Mouse (Mus musculus) gastrocnemius, postnatal 4 days (tissue): ENCODE measurements around the gene Ptpn9. TPM values are rescaled to one million over a fixed set of nuclear protein-coding genes. Genes with fewer than 3 reads are reported as not detected.
A peak's percentile ranks its signal among the peaks of the same experiment; 100 is the strongest.
"Not testable (repeated sequence)": the region's sequence is repeated elsewhere in the genome, so short reads cannot be mapped to it uniquely, and the experiment has no call there.

Source experiments
- DNase-seq, 2 experiments: peaks; one replicate each; pipeline ENCODE4 v3.0.0; 2021 to 2022; ENCODE audit warnings: low spot score in 2 of 2, mixed read lengths in 2 of 2
- long read RNA-seq, 2 experiments: library from polyadenylated mRNA; stranded (forward); transcript quantifications; one replicate each; pipeline ENCODE4 v2.0.0; 2021
- total RNA-seq, 2 experiments: library from RNA; stranded (reverse); gene quantifications; 2 replicates each; pipeline ENCODE4 v1.2.3; 2021

The Ptpn9 gene
- total RNA-seq, result 10 to 100 TPM; 21.8 to 22.2 TPM
- long read RNA-seq, experiment 1, full-length matches to known transcripts, result 28 of 33 reads
- long read RNA-seq, experiment 1, partial matches to known transcripts, result 1 of 33 reads
- long read RNA-seq, experiment 1, other reads (novel, unspliced or antisense), result 4 of 33 reads
- long read RNA-seq, experiment 2, full-length matches to known transcripts, result 40 of 49 reads
- long read RNA-seq, experiment 2, partial matches to known transcripts, result 3 of 49 reads
- long read RNA-seq, experiment 2, other reads (novel, unspliced or antisense), result 6 of 49 reads

DNA sequence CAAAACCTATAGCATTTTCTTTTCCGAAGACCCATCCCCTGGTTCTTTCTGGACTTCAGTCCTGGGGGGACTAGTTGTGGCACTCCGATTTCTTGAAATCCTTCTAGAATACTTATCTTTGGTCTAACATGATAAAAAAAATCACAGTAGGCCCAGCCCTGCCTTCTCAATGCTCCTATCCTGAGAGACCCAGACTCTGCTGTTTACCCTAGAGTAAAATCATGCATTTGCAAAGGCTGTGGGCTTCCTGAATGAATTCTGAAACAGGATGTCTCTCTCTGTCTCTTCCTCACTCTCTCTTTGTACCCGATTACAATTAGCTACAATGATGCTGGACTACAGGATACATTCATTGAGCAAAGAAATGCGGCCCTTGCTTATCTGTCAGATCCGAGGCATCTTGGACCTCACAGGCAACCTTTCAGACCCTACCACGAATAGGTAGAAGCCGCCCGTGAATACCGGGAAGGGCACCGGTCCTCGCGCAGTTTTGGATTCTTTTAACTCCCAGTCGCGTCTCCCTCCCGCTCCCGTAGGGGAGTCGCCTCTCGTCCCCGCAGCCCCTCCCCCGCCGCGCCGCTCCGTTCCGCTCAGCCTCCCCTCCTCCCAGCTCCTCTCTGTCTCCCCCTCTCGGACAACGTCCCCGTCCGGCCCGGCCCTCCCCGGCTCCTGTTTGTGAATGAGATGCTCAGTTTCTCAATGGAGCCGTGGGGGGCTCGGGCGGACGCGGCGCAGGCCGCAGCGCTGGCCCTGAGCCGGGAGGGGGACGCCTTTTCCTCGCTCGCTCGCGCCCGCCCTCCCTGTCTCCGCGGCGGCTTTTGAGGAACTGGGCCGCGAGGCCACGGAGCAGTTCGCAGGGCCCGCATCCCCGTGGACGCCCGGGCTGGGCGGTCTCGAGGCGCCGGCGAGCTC is at the start of gene Ptpn9:
Gene Ptpn9, plus strand, starts transcription at position 638 of the 912 bp plus-strand sequence.
- DNase-seq, result peak; percentile 86 to 92

DNA sequence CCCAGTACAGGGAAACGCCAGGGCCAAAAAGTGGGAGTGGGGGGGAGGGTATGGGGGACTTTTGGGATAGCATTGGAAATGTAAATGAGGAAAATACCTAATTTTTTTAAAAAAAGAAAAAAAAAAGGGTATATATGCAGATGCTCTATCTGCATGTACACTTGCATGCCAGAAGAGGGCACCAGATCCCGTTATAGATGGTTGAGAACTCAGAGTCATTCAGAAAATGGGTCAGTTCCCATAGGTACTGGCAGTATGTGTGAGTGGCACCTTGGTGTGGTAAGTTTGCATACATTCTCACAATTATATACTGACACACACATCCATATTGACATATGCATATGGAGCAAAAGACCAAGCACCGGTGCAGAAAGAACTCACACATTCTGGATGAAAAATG is 47.2 kb upstream of the Ptpn9 start:
- DNase-seq, result peak in 1 of 2 experiments; percentile 28

DNA sequence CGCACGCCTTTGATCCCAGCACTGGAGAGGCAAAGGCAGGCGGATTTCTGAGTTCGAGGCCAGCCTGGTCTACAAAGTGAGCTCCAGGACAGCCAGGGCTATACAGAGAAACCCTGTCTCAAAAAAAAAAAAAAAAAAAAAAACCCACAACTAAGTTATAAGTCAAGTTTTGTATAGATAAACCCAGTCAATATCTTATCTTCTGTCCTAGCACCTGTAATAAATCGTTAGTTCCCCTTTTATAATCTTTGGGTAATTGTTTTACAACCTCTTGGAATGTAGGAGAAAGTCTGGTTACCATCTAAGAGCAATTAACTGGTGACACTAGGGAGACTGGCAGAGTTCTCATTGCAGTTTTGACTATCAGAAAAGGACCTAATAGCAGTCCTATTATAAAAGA is 46.0 kb upstream of the Ptpn9 start:
- DNase-seq, result not testable (repeated sequence)

DNA sequence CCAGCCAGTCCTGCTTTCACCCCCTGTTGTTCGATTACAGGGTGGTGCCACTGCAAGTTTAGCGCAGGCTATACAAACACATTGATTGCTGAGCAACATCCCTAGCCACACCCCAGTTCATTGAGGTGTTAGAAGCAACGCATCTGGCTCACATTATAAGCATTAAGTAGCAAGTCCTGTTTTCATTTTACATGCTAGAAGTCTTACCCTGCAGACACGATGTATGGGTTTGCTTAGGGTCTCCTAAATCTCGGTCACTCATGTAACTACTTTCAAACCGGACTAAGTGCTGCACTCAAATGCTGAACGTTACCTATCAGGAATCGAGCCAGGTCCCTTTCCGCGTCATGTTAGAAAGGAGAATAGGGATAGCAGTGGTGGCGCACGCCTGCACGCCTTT is 45.0 kb upstream of the Ptpn9 start:
- DNase-seq, result no peak

DNA sequence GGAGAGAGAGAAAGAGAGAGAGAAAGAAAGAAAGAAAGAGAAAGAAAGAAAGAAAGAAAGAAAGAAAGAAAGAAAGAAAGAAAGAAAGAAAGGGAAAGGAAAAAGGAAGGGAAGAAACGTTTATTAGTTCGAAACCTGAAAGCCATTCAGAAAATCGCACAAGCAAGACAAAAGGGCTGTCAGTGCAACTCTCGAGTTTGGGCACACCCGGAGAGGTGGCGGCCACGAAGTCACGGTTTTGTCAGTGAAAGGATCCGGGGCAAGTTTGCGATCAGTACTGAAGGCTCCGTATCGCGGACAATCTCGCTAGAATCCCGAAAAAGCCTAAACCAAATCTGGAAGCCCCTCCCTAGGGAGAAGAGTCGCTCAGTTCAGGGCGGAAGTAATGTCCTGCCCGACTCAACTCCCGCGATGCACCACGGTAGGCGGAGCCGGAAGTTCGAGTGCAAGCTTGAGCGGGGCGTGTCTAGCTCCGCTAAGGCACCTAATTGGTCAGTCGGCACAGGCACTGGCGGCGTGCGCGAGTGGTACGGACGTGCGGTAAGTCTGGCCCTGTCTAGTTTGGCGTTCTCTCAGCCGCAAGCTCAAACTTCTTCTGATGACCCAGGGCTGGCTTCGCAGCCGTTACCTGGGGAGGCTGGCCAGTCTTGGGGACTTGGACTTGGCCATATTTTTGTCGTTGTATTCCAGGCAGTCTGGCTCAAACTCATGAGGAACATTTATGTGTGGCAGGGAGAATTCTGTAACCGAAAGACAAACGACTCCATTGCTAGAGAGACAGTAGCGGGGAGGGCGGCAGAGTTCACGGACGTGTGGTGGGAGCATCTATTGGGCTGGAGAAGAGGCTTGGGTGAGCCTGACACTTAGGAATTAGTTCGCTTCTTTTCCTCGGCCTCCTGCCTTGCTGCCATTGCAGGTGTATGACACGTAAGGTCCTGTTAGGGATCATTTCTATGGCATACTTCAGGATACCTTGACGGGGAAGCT is 44.0 kb upstream of the Ptpn9 start, which contains the start of gene Snupn:
Gene Snupn, plus strand, starts transcription at position 465 of the 987 bp plus-strand sequence.
- peak; percentile 90 to 98 for DNase-seq

DNA sequence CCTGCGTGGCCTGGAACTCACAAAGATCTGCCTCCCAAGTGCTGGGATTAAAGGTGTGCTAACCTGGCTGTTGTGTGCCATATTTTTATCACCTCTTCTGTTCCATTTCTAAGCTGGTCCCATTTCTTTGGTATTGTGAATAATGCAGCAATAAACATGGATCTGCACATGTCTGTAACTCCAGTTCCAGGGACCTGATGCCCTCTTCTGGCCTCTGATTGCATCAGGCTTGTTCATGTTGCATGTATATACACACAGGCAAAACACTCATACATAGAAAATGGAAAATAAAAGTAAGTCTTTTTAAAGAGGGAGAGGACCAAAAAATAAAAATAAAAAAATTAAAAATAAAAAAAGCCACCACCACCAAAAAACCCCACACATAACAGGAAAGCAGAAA is 41.2 kb upstream of the Ptpn9 start:
- DNase-seq, result no peak

DNA sequence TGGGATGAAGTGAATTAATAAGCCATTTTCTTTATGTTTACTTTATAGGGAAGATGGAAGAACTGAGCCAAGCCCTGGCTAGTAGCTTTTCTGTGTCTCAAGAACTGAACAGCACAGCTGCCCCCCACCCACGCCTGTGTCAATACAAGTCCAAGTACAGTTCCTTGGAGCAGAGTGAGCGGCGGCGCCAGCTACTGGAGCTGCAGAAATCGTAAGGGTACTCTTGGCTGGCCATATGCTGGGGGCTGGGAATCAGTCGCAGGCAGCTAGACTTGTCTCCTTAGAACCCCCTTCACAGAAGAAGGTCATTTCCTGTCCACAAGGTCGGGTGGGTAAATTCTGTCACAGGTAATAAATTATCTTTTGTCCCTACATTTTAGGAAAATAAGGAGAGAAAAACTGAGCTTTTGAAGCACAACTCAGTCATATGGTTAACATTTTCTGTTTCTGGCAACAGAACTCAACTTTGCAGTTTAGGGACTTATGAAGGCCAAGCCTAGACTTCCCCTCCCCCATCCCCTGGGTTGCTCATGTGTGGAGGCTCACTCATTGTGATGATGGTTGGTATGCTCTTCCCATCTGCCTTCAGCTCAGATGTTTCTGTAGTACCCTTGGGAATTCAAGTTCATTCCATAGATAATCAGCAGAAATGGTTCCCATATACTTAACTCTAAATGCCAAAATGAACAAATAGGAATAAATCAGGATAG is 37.6 kb upstream of the Ptpn9 start:
- DNase-seq, result peak in 1 of 2 experiments; percentile 28

DNA sequence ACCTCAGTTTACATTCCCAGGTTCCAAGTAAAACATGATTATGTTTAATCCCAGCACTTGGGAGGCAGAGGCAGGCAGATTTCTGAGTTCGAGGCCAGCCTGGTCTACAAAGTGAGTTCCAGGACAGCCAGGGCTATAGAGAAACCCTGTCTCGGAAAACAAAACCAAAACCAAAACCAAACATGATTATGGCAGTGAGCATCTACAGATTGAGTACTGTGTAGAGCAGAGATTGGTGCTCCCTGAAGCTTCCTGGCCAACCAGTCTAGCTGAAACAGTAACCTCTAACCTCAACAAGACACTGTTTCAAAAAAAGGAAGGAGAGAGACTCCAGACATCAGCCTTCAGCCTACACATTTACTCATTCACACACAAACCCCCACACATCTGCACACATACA is 36.0 kb upstream of the Ptpn9 start:
- no peak for DNase-seq

DNA sequence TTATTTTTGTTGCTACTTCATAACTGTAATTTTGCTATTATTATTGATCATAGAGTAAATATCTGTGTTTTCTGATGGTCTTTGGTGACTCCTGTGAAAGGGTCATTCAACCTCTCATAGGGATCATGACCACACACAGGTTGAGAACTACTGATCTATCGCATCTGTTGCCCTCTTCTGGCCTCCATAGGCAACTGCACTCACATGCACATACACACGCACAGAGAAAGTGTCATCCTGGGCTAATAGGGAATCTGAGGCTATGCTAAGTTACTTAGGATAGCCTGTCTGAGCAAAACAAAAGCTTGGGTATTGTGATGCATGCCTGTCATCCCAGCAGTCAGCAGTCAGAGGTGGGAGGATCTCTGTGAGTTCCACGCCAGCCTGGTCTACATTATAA is 33.1 kb upstream of the Ptpn9 start:
- no peak for DNase-seq

DNA sequence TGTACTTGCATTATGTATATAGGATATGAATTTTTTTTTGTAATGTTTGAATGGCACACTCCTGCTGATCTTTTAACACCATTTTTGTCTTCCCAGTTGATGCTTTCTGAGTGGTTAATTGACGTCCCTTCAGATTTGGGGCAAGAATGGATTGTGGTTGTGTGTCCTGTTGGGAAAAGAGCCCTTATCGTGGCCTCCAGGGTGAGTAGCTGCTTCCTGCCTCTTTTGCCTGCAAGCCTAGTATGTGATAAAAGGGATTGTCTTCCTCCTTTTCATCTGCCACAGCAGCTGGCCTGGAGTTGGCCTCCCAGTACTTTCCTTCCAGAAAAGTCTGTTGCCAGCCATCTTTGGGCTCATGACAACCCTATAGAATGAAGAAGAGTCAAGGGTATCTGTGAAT is 24.6 kb upstream of the Ptpn9 start:
- no peak for DNase-seq

DNA sequence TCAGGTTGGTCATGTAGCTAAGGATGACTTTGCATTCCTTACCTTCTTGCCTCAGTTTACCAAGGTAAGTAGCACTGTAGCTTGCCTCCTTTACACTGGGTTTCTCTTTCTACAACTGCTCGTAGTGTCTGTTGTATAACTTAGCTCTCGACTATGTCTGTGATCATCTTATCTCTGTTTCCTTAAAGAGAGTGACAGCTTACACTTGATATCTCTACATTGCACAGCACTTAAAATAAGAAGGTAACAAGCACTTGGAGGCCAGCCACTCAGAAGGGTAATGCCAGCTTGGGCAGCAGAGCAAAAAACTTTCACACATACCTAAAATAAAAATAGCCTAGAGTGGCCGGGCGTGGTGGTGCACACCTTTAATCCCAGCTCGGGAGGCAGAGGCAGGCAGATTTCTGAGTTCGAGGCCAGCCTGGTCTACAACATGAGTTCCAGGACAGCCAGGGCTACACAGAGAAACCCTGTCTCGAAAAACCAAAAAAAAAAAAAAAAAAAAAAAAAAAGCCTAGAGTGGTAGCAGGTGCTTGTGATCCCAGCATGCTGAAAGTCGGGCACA is 20.7 kb upstream of the Ptpn9 start:
- no peak for DNase-seq

DNA sequence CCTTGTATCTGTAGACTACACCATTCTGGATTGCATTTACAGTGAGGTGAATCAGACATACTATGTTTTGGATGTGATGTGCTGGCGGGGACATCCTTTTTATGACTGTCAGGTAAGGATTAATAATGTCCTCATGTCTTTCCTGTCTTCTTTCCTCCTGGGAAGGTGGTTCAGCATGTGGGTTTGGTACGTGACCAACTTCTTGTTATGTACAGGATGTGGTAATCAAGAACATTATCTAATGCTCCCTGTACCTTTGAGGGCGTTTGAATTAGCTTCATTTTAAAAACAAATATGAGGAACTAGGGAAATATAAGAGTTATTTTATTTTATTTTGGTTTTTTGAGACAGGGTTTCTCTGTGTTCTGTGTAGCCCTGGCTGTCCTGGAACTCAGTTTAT is 19.5 kb upstream of the Ptpn9 start:
- no peak for DNase-seq

DNA sequence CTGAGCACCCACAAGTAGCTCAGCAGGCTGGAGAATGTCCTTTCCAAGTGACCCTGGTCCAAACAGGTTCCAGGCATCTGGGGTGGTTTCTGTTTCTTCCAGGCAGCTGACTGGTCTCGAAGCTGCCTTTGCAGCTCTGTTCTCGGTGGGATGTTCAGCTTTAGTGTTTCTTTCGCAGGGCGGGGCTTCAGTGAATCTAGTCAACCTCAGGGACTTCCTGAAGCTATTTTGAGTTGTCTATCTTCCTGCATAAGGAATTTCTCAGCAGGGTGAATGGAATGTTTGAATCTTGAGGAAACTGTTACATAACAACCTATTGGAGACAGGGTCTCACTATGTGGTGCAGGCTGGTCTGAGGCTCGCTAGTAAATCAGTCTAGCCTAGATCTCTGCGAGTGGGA is 14.5 kb upstream of the Ptpn9 start:
- no peak for DNase-seq

DNA sequence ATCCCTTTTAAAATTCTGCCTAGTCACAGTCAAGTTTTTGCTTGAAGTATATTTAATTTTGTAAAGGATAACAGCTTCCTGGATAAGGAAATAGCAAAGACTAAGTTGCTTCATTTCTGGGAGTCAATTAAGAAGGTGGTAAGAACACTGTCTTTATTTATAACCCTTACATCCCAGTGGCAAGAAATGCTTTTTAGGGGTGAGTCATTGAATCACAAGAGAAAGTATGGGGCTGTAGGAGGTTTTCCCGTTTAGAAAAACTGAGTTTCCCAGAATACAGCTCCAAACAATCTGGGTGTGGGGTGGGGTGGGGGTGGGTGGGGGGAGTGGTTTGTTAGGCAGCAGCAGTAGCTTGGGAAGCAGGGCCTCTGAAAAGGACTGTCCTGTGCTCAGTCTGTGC is 13.2 kb upstream of the Ptpn9 start:
- no peak for DNase-seq

DNA sequence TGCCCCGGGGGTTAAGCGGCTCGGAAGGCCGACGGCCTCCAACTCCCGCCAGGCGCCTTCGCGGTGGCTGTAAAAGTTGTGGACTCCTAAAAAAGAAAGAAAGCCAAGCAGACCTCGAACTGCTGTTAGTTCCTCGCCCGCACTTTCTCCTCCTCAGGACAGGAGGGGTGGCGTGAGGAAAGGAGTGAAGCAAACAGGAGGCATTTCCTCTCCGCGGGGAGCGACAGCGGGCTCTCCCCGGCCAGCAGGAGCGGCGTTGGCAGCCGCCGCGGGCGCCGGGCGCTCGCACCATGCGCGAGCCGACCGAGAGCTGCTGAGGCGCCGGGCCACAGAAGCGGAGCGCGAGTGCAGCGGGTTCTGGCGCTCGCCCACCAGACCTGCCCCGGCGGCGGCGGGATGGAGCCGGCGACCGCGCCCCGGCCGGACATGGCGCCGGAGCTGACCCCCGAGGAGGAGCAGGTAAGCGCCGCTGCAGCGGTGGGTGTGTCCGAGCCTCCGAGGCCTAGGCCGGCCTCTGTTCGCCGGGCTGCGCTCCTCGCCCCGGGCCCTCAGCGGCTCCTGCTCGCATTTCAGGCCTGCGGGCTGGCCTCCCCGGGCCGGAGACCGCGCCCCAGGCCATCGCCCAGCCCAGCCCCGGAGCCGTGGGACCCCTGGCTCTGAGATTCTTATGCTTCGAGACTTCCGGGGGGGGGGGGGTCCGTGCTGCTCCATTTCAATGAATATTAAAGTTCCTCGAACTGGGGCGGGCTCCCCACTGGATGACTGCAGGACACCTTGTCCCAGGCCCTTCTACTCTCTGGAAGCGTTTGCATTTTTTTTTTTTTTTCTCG is 690 bp downstream of the Ptpn9 start:
- DNase-seq, result peak; percentile 43 to 72

DNA sequence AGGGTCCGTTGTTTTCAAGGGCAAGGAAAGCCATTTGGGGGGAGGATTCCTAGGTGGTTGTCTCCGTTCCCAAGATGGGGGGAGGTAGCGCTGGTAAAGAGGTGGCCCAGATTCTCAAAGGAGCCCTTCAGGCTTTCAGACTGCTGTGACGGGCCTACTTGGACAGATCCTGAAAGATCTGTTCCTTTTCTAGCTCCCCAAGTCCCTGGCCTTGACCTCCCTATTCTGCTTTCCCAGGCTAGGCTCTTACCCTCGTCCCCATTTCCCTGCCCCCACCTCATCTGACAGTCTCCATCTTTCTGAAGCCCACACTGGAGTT is 1.3 kb downstream of the Ptpn9 start:
- DNase-seq, result peak in 1 of 2 experiments; percentile 11

DNA sequence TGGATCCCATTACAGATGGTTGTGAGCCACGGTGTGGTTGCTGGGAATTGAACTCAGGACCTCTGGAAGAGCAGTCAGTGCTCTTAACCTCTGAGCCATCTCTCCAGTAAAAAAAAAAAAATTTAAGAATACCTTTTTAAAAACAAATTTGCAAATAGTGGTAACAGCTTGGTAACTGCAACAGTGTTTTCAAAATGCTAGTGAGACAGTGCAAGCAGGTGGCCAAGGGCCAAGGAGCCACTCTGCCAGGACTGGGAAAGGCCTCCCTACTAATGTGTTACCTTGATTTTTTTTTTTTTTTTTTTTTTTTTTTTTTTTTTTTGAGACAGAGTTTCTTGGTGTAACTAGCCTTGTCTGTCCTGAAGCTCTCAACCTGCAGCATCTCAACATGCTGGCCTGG is 2.5 kb downstream of the Ptpn9 start:
- not testable (repeated sequence) for DNase-seq

DNA sequence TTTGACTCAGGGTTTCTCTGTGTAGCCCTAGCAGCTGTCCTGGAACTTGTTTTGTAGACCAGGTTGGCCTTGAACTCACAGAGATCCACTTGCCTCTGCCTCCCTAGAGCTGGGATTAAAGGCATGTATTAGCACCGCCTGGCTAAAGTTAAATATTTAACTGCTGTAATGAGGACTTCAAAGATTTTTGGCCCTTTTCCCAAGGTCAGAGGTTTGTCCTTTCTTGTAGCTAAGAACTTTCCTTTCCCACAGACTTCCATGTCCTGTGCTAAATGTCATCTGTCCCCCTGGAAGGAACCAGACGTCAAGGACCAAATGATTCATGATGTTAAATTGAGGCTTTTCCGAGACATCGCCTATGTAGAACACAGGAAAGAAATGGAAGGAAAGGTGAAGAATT is 8.3 kb downstream of the Ptpn9 start:
- DNase-seq, result no peak

DNA sequence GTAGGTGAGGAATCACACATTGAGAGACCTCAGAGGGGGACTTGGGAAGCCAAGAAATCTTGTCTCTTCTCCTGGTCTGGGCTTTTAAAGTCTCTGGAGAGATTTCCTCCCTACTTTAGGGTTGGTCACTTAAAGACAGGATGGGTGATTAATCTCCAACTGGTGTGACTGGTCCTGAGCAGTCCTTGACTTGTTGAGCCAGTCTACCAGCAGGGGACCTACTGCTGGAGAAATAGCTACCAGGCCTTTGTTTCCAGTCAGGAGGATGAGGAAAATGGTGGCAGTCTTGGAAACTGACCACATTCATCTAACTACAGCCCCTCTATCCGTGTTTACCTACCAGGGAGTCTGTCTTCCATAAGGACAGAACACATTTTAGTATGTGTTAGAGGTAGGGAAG is 17.7 kb downstream of the Ptpn9 start:
- DNase-seq, result no peak
